Mouse (Mus musculus) kidney, embryonic 16.5 days (tissue): Measurements from ENCODE around the gene Mdk. TPM values are rescaled to one million over a fixed set of nuclear protein-coding genes. Genes with fewer than 3 reads are reported as not detected.

Experiments used
- ATAC-seq: fragments of 200-750 bp; cut with Nextera tagmentation; 2 replicates; pipeline ENCODE4 v1.8.0; 2017; ENCODE audit warnings: moderate TSS enrichment; ENCODE audit not compliant: low FRiP score, low TSS enrichment
- H3K27ac ChIP-seq: fragments of 300-500 bp; sonication (generic); 2 replicates; pipeline ENCODE4 v1.5.1; 2014; ENCODE audit warnings: low read length
- H3K27me3 ChIP-seq: fragments of 300-500 bp; sonication (generic); 2 replicates; pipeline ENCODE4 v1.6.1; 2014; ENCODE audit warnings: low read length, control low read depth, mixed read lengths; ENCODE audit not compliant: insufficient read depth
- H3K36me3 ChIP-seq: fragments of 300-500 bp; sonication (generic); 2 replicates; pipeline ENCODE4 v1.6.1; 2014; ENCODE audit warnings: low read length, control low read depth, mixed read lengths; ENCODE audit not compliant: insufficient read depth
- H3K4me1 ChIP-seq: fragments of 300-500 bp; sonication (generic); 2 replicates; pipeline ENCODE4 v1.6.1; 2014; ENCODE audit warnings: low read length, control low read depth, mixed read lengths; ENCODE audit not compliant: insufficient read depth
- H3K4me2 ChIP-seq: fragments of 300-500 bp; sonication (generic); replicated peaks from 2 replicates; pipeline ENCODE4 v1.6.1; 2014; ENCODE audit warnings: low read depth, low read length
- H3K4me3 ChIP-seq: fragments of 300-500 bp; sonication (generic); 2 replicates; pipeline ENCODE4 v1.5.1; 2014; ENCODE audit warnings: mild to moderate bottlenecking, low read length
- H3K9ac ChIP-seq: fragments of 300-500 bp; sonication (generic); replicated peaks from 2 replicates; pipeline ENCODE4 v1.6.1; 2014; ENCODE audit warnings: low read length
- H3K9me3 ChIP-seq: fragments of 300-500 bp; sonication (generic); 2 replicates; pipeline ENCODE4 v1.6.1; 2016; ENCODE audit warnings: low read length, control low read depth
- WGBS: fragments of 180-500 bp; shearing (Covaris S2); extraction: QIAGEN DNeasy Blood & Tissue Kit; methylation state at CpG from one replicate; pipeline ENCODE4 v1.1.7; 2014; 5-methylcytosine and 5-hydroxymethylcytosine counted together
- polyA plus RNA-seq: library from polyadenylated mRNA; unstranded; fragments of >200 nt; fragmentation: Nextera tagmentation; extraction: Ambion mirVana; gene quantifications from 2 replicates; pipeline ENCODE4 v1.2.1, GENCODE M21; 2015

Gene Mdk
- polyA plus RNA-seq, 1 experiment from 2014 or later: 1,159 TPM

DNA sequence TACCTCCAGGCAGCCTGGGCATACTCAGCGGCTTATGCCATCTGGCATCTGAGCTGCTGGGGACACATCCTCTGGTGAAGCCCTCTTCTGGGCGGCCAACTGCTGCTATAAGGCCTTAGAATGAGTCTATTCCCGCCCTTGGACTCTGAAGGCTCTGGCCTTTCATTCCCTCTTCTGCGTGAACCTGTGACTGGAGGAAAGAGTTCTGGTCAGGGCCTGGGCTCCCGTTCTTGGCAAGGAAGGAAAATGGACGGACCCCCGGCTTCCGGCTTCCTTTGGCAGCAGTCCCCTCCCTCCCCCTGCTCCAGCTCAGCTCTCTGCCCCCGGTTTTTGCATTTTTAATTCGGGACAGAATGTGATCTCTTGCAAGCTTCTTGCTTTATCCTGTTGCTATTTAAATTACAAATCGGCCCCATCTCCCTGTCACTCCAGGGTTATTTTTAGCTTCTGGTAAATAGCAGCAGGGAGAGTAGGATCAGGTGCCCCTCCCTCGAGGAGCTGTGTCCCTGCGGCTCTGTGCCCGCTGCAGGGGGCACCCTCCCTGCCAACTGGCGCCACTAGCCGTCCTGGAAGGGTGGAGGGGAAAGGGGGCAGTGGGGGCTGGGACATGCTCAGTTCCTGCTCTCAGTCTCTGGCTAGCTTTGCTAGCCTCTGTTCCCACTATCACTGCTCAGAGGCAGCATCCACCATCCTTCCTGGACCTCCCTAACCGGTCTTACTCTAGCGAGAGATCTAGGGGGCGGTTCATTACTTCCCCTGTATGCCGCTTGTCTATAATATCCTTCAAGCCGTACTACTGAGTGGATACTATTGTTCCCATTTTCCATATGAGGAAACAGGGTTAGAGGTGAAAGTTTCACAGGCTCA is 39.4 kb upstream of the Mdk start:
- Histone ChIP-seq H3K9me3 (no peaks in the 10 kb centered on the region), H3K36me3 (no peaks in the 10 kb centered on the region), H3K27me3 (peaks cover 26% of the 10 kb centered on the region), H3K4me2 (0 out of 2 replicates have a peak overlapping the region, but pooled peaks have one; percentile 19), H3K27ac (peak overlapping the region; percentile 77), H3K9ac (peak overlapping the region; percentile 14; the same call in 1 of the 2 replicates), H3K4me1 (peaks cover 30% of the 10 kb centered on the region), H3K4me3 (no peak overlapping the region)
- WGBS: 19% methylated on average over 21 of the region's 21 CpGs
- peak; percentile 49 for ATAC-seq

DNA sequence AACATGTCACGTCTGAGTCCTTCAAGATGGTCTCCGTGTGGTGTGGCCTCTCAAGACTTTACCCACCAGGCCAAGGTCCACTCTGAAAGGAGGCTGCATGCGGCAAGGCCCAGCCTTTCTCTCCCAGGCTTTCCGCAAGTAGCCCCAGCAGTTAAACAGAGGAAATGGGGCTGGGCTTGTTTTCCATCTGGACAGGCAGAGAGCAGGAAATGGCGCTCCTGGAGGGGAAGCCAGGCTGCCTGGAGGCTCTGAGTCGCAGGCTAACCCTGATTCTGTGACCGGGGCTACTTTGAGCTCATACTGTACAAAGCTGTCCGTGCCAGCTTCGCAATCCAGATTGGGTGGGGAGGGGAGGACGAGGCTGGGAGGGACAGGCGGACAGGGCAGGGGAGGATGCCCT is 35.9 kb upstream of the Mdk start:
- no peak overlapping the region for H3K4me2 ChIP-seq
- H3K27ac ChIP-seq: peak overlapping the region; percentile 81
- H3K9me3 ChIP-seq: no peaks in the 10 kb centered on the region
- peaks cover 23% of the 10 kb centered on the region for H3K4me1 ChIP-seq
- ATAC-seq: no peak
- peak overlapping the region; percentile 45; the same call in 1 of the 2 replicates for H3K9ac ChIP-seq
- WGBS: 50% methylated on average over 11 of the region's 11 CpGs
- no peaks in the 10 kb centered on the region for H3K27me3 ChIP-seq
- no peak overlapping the region for H3K4me3 ChIP-seq
- H3K36me3 ChIP-seq: no peaks in the 10 kb centered on the region

DNA sequence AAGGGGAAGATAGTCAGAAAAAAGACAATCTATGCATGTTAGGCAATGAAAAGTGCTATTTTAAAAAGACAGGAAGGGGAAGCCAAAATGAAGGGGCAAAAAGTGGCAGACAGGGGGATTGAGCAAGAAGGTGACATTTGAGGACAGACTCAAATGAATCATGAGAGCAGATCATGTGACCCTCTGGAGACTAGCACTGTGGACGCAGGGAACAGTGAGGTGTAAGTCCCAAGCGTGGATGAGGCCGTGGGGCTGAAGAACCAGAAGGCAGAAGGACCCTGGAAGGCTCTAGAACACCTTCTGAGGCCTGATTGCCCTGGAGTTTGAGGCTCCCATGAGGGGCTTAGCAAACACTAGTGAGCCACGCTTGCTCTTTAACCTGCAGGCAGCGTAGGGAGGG is 34.3 kb upstream of the Mdk start:
- Histone ChIP-seq H3K36me3 (no peaks in the 10 kb centered on the region), H3K9me3 (no peaks in the 10 kb centered on the region), H3K4me2 (no peak overlapping the region), H3K4me3 (no peak overlapping the region), H3K4me1 (peaks cover 30% of the 10 kb centered on the region), H3K27ac (no peak overlapping the region), H3K27me3 (no peaks in the 10 kb centered on the region), H3K9ac (no peak overlapping the region)
- no peak for ATAC-seq
- WGBS: 83% methylated on average over 5 of the region's 5 CpGs

DNA sequence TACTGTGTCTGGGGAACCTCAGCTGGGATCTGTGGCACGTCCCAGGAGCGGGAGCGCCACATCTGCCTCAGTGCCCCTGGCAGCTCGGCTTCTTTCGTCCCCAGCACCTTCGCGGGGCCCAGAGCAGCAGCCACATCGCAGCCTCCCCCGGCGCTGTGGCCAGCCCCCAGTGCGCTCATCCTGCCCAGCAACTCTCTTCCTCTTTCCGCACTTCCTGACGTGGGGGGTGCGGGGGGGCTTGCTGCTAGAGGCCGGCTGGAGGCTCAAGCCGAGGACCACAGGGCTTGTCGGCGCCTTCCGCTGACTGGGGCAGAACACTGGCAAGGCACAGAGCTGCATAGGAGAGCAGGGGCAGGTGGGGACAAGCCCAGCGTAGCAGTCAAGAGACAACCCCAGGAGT is 33.3 kb upstream of the Mdk start:
- Histone ChIP-seq H3K4me2 (peak overlapping the region; percentile 90), H3K27ac (peak overlapping the region; percentile 61), H3K27me3 (no peaks in the 10 kb centered on the region), H3K4me1 (peaks cover 25% of the 10 kb centered on the region), H3K9ac (peak overlapping the region; percentile 60), H3K36me3 (no peaks in the 10 kb centered on the region), H3K4me3 (peak overlapping the region; percentile 88), H3K9me3 (no peaks in the 10 kb centered on the region)
- 9% methylated on average over 20 of the region's 20 CpGs for WGBS
- no peak for ATAC-seq

DNA sequence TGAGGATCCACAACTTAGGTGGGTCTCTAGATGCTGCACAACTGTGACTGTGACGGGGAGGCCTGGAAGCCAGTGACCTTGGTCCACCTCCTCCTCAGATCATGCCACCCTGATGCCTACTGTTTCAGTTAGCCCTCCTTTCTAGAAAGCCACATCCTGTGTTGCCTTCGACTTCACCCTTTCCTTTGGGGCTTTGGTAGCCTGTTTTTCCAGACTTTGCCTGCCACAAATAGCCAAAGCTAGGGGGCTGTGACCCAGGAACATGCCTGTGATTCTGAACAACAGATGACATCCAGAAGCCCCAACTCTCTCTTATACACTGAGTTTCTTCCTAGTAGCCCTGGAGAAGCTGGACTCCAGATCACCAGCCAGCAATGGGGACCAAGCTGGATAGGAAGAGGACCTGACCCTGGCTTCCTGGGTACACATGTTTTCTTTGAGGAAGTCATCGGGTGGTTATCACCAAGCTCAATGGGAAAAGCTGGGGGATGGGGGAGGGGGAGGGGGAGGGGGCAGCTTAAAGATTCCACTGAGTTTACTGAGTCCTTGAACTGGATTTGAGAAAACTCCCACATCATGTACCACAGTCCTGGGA is 32.6 kb upstream of the Mdk start:
- H3K4me3 ChIP-seq: peak overlapping the region; percentile 88
- H3K4me1 ChIP-seq: peaks cover 27% of the 10 kb centered on the region
- H3K36me3 ChIP-seq: no peaks in the 10 kb centered on the region
- no peaks in the 10 kb centered on the region for H3K9me3 ChIP-seq
- H3K4me2 ChIP-seq: peak overlapping the region; percentile 90
- ATAC-seq: no peak
- H3K27ac ChIP-seq: peak overlapping the region; percentile 61
- 60% methylated on average over 3 of the region's 3 CpGs for WGBS
- H3K27me3 ChIP-seq: no peaks in the 10 kb centered on the region
- H3K9ac ChIP-seq: peak overlapping the region; percentile 60

DNA sequence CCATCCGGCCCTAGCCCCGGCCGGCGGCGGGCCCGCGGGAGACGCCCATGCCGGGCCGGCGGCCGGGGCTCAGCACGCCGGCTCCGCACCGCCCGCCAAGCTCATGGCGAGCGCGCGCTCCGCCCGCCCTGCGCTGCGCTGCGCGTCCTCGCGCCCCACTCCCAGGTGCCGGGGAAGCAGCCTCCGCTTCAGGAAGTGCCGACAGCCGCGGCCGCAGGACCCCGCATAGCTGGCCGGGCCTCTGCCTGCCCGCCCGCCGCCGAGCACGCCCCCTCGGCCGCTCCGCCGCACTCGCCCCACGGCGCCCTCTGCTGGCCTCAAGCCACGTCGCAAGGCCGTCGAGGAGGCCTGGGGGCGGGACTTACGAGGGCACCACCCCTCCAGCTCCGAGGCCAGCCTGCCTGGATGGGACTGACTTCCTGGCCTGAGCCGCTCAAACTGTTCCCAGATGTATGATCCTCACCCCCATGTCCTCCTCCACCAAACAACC is 31.4 kb upstream of the Mdk start:
- peaks cover 37% of the 10 kb centered on the region for H3K4me1 ChIP-seq
- under 1% methylated on average over 45 of the region's 57 CpGs for WGBS
- H3K4me2 ChIP-seq: peak overlapping the region; percentile 90

DNA sequence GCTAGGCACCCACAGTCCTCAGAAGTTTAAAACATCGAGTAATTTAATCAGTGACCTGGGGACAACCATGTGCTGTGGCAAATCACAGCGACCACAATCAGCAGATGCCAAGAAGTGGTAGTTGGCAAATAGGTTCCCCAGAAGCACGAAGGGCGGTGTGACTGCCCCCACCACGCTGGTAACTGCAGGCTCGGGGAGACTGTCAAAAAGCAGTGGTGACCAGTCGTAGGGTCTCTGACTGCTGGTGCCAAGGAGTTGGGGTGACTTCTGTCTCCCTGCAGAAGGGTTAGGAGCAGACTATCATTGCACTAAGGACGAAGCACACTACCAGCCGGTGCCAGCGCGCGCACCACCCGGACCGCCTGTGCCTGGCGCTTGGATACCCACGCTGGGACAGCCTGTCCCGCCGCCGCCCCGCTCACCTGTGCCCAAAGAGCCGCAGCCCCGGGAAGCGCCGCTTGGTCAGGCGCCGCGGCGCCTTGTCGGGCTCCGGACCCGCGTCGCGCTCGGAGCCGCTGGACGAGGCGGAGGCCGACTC is 30.8 kb upstream of the Mdk start:
- Histone ChIP-seq H3K4me3 (peak overlapping the region; percentile 88), H3K4me2 (peak overlapping the region; percentile 90), H3K4me1 (peaks cover 37% of the 10 kb centered on the region), H3K36me3 (no peaks in the 10 kb centered on the region), H3K27ac (peak overlapping the region; percentile 73), H3K9ac (peak overlapping the region; percentile 91), H3K9me3 (no peaks in the 10 kb centered on the region), H3K27me3 (no peaks in the 10 kb centered on the region)
- peak; percentile 36 for ATAC-seq
- WGBS: under 1% methylated on average over 39 of the region's 39 CpGs

More for the DNA sequence above, 31.4 kb upstream of the Mdk start:
- Histone ChIP-seq H3K4me3 (peak overlapping the region; percentile 88), H3K36me3 (no peaks in the 10 kb centered on the region), H3K27ac (peak overlapping the region; percentile 73), H3K9ac (peak overlapping the region; percentile 91), H3K27me3 (no peaks in the 10 kb centered on the region), H3K9me3 (no peaks in the 10 kb centered on the region)
- ATAC-seq: peak; percentile 93

DNA sequence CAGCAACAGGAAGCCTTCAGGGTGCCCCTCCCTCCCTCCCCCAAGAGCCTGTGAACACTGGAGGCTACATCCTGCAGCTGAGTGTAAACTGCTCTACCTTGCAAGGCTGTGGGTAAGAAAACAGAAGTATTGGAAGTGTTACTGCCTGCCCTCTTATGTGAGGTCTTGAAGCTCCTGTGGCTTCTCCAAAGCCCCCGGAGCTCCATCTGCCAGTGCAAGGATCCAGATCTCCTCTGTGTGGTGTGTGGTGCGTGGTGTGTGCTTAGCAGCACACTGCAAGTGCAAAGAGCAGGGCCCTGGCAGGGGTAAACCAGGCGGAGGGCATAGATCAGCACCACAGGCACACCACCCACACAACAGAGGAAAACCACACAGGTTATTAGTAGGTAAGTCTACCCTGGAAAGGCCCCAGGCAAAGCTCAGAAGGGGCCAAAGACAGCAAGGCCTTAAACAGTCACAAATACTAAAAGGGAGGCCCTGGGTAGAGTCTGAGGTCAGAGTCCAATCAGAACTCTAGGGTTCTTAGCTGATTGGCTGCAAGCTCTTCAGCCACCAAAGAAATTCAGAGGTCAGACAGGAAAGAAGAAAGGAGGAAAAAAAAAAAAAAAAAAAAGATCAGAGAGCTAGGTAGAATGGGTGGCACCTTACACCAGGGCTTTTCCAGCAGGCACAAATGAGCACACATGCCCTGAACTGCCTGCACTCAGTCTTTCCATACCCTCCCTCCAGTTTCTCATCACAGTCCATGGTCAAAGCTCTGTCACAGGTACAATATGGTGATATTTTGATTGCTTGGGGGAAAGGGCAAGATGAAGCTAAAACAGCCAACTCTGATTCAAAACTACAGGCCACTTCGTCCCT is 30.0 kb upstream of the Mdk start:
- H3K36me3 ChIP-seq: no peaks in the 10 kb centered on the region
- H3K27ac ChIP-seq: peak overlapping the region; percentile 73
- H3K4me1 ChIP-seq: peaks cover 45% of the 10 kb centered on the region
- H3K4me3 ChIP-seq: peak overlapping the region; percentile 88
- 48% methylated on average over 4 of the region's 4 CpGs for WGBS
- no peaks in the 10 kb centered on the region for H3K27me3 ChIP-seq
- H3K9ac ChIP-seq: peak overlapping the region; percentile 91
- no peak for ATAC-seq
- no peaks in the 10 kb centered on the region for H3K9me3 ChIP-seq
- H3K4me2 ChIP-seq: peak overlapping the region; percentile 90

DNA sequence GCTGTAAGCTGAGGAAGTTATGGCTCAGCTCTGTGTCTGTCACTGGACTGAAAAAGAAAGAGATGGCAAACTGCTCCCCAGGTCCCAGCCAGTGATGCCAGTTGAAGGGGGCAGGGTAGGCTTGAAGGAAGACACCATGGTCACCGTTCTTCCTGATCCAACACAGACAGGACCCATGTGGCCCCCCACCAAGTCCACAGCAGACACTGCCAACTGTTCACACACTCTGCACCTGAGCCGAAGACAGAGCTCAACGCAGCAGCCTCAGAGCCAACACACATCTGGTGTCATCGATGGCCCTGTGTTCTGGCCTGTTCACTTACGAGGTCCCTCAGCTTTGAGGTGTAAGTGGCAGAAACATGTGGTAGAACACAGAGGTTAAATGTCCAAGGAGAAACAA is 28.4 kb upstream of the Mdk start:
- Histone ChIP-seq H3K9me3 (no peaks in the 10 kb centered on the region), H3K4me2 (no peak overlapping the region), H3K27me3 (no peaks in the 10 kb centered on the region), H3K9ac (no peak overlapping the region), H3K36me3 (no peaks in the 10 kb centered on the region), H3K27ac (no peak overlapping the region), H3K4me1 (peaks cover 49% of the 10 kb centered on the region), H3K4me3 (no peak overlapping the region)
- ATAC-seq: no peak
- 88% methylated on average over 5 of the region's 5 CpGs for WGBS
